Mouse (Mus musculus): ENCODE results near the gene Tulp2. TPM values are rescaled to one million over a fixed set of nuclear protein-coding genes. Genes with fewer than 3 reads are reported as not detected.
A peak's percentile ranks its signal among the peaks of the same experiment; 100 is the strongest.

Gene Tulp2
- polyA plus RNA-seq, 1 experiment from 2014 or later, result 1.1 TPM

GRCm38 (mm10) chr7:45451344-45451982, 30.2 kb upstream of the Tulp2 start:
- H3K4me2 ChIP-seq (ENCODE audit: low read length), result no peak overlapping the region
- H3K27ac ChIP-seq, result no peak overlapping the region
- WGBS, result 58% methylated on average over 23 of the region's 23 CpGs
- H3K4me1 ChIP-seq (replicated peaks; ENCODE audit: insufficient read depth, low read length), result no peaks in the 10 kb centered on the region
- DNase-seq (ENCODE audit: low spot score) (peak; percentile 91), ATAC-seq (replicated peaks; ENCODE audit: low FRiP score, low read depth) (peak; percentile 72)
- peak; percentile 91 for TF ChIP-seq CTCF (IDR thresholded peaks at IDR 0.05; ENCODE audit: low read depth)
- H3K9me3 ChIP-seq (replicated peaks; ENCODE audit: low read length), result no peaks in the 10 kb centered on the region
- H3K27me3 ChIP-seq (ENCODE audit: insufficient read depth, low read length), result no peaks in the 10 kb centered on the region
- H3K4me3 ChIP-seq (replicated peaks; ENCODE audit: low read depth, low read length), result no peak overlapping the region
- peaks cover 26% of the 10 kb centered on the region; the same call in 1 of the 2 replicates for H3K36me3 ChIP-seq (ENCODE audit: insufficient read depth, low read length)
- H3K9ac ChIP-seq (ENCODE audit: low read depth, low read length), result no peak overlapping the region

GRCm38 (mm10) chr7:45454971-45455370, 26.7 kb upstream of the Tulp2 start:
- ATAC-seq (replicated peaks; ENCODE audit: low FRiP score, low read depth) (no peak), DNase-seq (ENCODE audit: low spot score) (no peak)
- Histone ChIP-seq H3K4me3 (replicated peaks; ENCODE audit: low read depth, low read length) (no peak overlapping the region), H3K9me3 (replicated peaks; ENCODE audit: low read length) (no peaks in the 10 kb centered on the region), H3K27ac (no peak overlapping the region), H3K4me1 (replicated peaks; ENCODE audit: insufficient read depth, low read length) (peaks cover 11% of the 10 kb centered on the region; the same call in 1 of the 2 replicates), H3K27me3 (ENCODE audit: insufficient read depth, low read length) (no peaks in the 10 kb centered on the region), H3K9ac (ENCODE audit: low read depth, low read length) (no peak overlapping the region), H3K36me3 (ENCODE audit: insufficient read depth, low read length) (peaks cover 23% of the 10 kb centered on the region; the same call in 1 of the 2 replicates), H3K4me2 (ENCODE audit: low read length) (no peak overlapping the region)
- TF ChIP-seq CTCF (IDR thresholded peaks at IDR 0.05; ENCODE audit: low read depth), result no peak
- WGBS, result 94% methylated on average over 15 of the region's 15 CpGs

GRCm38 (mm10) chr7:45455932-45456696, 25.6 kb upstream of the Tulp2 start:
- Histone ChIP-seq H3K4me2 (ENCODE audit: low read length) (no peak overlapping the region), H3K36me3 (ENCODE audit: insufficient read depth, low read length) (peaks cover 20% of the 10 kb centered on the region; the same call in 1 of the 2 replicates), H3K27me3 (ENCODE audit: insufficient read depth, low read length) (no peaks in the 10 kb centered on the region), H3K9ac (ENCODE audit: low read depth, low read length) (no peak overlapping the region), H3K9me3 (replicated peaks; ENCODE audit: low read length) (no peaks in the 10 kb centered on the region), H3K4me1 (replicated peaks; ENCODE audit: insufficient read depth, low read length) (peaks cover 21% of the 10 kb centered on the region), H3K27ac (no peak overlapping the region), H3K4me3 (replicated peaks; ENCODE audit: low read depth, low read length) (no peak overlapping the region)
- no peak for TF ChIP-seq CTCF (IDR thresholded peaks at IDR 0.05; ENCODE audit: low read depth)
- DNase-seq (ENCODE audit: low spot score), result no peak
- ATAC-seq (replicated peaks; ENCODE audit: low FRiP score, low read depth), result no peak
- 77% methylated on average over 13 of the region's 13 CpGs for WGBS

- Histone ChIP-seq H3K27ac (peak overlapping the region; percentile 5; the same call in 1 of the 2 replicates), H3K4me2 (ENCODE audit: low read length) (peak overlapping the region; percentile 85; the same call in 1 of the 2 replicates), H3K9me3 (replicated peaks; ENCODE audit: low read length) (no peaks in the 10 kb centered on the region), H3K27me3 (ENCODE audit: insufficient read depth, low read length) (no peaks in the 10 kb centered on the region), H3K4me3 (replicated peaks; ENCODE audit: low read depth, low read length) (no peak overlapping the region), H3K9ac (ENCODE audit: low read depth, low read length) (no peak overlapping the region), H3K4me1 (replicated peaks; ENCODE audit: insufficient read depth, low read length) (peaks cover 22% of the 10 kb centered on the region), H3K36me3 (ENCODE audit: insufficient read depth, low read length) (peaks cover 20% of the 10 kb centered on the region; the same call in 1 of the 2 replicates)
- no peak for TF ChIP-seq CTCF (IDR thresholded peaks at IDR 0.05; ENCODE audit: low read depth)
- ATAC-seq (replicated peaks; ENCODE audit: low FRiP score, low read depth) (no peak), DNase-seq (ENCODE audit: low spot score) (no peak)
- 36% methylated on average over 9 of the region's 9 CpGs for WGBS
These were observed 24.9 kb upstream of the Tulp2 start for GRCm38 (mm10) chr7:45456721-45457203.

GRCm38 (mm10) chr7:45457204-45458060, 24.2 kb upstream of the Tulp2 start:
- no peak for TF ChIP-seq CTCF (IDR thresholded peaks at IDR 0.05; ENCODE audit: low read depth)
- Histone ChIP-seq H3K4me2 (ENCODE audit: low read length) (peak overlapping the region; percentile 85), H3K9me3 (replicated peaks; ENCODE audit: low read length) (no peaks in the 10 kb centered on the region), H3K4me3 (replicated peaks; ENCODE audit: low read depth, low read length) (peak overlapping the region; percentile 83), H3K36me3 (ENCODE audit: insufficient read depth, low read length) (peaks cover 20% of the 10 kb centered on the region; the same call in 1 of the 2 replicates), H3K4me1 (replicated peaks; ENCODE audit: insufficient read depth, low read length) (peaks cover 22% of the 10 kb centered on the region), H3K27me3 (ENCODE audit: insufficient read depth, low read length) (no peaks in the 10 kb centered on the region), H3K27ac (peak overlapping the region; percentile 88), H3K9ac (ENCODE audit: low read depth, low read length) (peak overlapping the region; percentile 80; the same call in 1 of the 2 replicates)
- ATAC-seq (replicated peaks; ENCODE audit: low FRiP score, low read depth), result peak; percentile 49
- no peak for DNase-seq (ENCODE audit: low spot score)
- 37% methylated on average over 9 of the region's 10 CpGs for WGBS
